Mouse (Mus musculus) testis, adult 2 months (tissue): ENCODE measurements around the gene Scand1.

Source experiments
- CTCF ChIP-seq: fragments of 200-500 bp; IDR thresholded peaks from 2 replicates; pipeline ENCODE4 v1.5.1; 2012; ENCODE audit warnings: low read depth, mild to moderate bottlenecking, inconsistent platforms, low read length, moderate library complexity; ENCODE audit not compliant: control insufficient read depth, insufficient read depth, insufficient replicate concordance
- POLR2A ChIP-seq: fragments of 200-500 bp; IDR thresholded peaks from 2 replicates; pipeline ENCODE4 v1.6.1; 2012; ENCODE audit warnings: low read depth, mild to moderate bottlenecking, inconsistent platforms, low read length, moderate library complexity; ENCODE audit not compliant: control insufficient read depth

DNA sequence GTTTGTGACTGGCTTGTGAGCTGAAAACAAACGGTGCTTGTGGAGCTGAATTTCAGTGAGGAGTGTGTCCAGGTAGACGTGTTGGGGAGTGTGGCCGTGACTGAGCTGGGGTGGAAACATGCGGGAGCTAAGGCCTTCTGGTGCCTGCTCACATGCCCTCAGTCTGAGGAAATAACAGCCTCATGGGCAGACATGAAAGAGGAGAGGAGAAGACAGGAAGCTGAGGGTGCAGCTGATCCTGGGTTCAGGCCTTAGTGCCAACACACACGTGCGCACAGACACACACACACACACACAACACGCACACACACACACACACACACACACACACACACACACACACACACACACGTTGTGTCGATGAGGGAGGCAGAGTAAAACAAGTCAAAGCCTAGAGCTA, 44.9 kb downstream of the Scand1 start:
- TF ChIP-seq CTCF (no peak), POLR2A (no peak)
